Mouse (Mus musculus) forebrain, embryonic 11.5 days (tissue): ENCODE measurements around the gene Ppp5c. TPM values are rescaled to one million over a fixed set of nuclear protein-coding genes. Genes with fewer than 3 reads are reported as not detected.

Source experiments
- ATAC-seq: fragments of 200-750 bp; cut with Nextera tagmentation; replicated peaks from 2 replicates; pipeline ENCODE4 v1.8.0; 2017; ENCODE audit warnings: moderate TSS enrichment; ENCODE audit not compliant: low FRiP score
- DNase-seq: peaks from one replicate; pipeline ENCODE4 v3.0.0-alpha.2; 2017; ENCODE audit warnings: low spot score
- H3K27ac ChIP-seq: fragments of 300-500 bp; sonication (generic); 2 replicates; pipeline ENCODE4 v1.5.1; 2014; ENCODE audit warnings: low read depth, low read length
- H3K27me3 ChIP-seq: fragments of 300-500 bp; sonication (generic); 2 replicates; pipeline ENCODE4 v1.6.1; 2014; ENCODE audit warnings: mild to moderate bottlenecking, low read length, mixed read lengths; ENCODE audit not compliant: control insufficient read depth, insufficient read depth
- H3K36me3 ChIP-seq: fragments of 300-500 bp; sonication (generic); 2 replicates; pipeline ENCODE4 v1.6.1; 2014; ENCODE audit warnings: mild to moderate bottlenecking, low read length, moderate library complexity, mixed read lengths; ENCODE audit not compliant: control insufficient read depth, insufficient read depth
- H3K4me1 ChIP-seq: fragments of 300-500 bp; sonication (generic); replicated peaks from 2 replicates; pipeline ENCODE4 v1.6.1; 2014; ENCODE audit warnings: low read length, mixed read lengths; ENCODE audit not compliant: control insufficient read depth, insufficient read depth
- H3K4me2 ChIP-seq: fragments of 300-500 bp; sonication (generic); 2 replicates; pipeline ENCODE4 v1.6.1; 2014; ENCODE audit warnings: low read depth, mild to moderate bottlenecking, low read length, moderate library complexity, mixed read lengths; ENCODE audit not compliant: severe bottlenecking
- H3K4me3 ChIP-seq: fragments of 300-500 bp; sonication (generic); 2 replicates; pipeline ENCODE4 v1.5.1; 2014; ENCODE audit warnings: low read depth, low read length
- H3K9ac ChIP-seq: fragments of 300-500 bp; sonication (generic); 2 replicates; pipeline ENCODE4 v1.6.1; 2014; ENCODE audit warnings: low read length
- H3K9me3 ChIP-seq: fragments of 300-500 bp; sonication (generic); 2 replicates; pipeline ENCODE4 v1.6.1; 2016; ENCODE audit warnings: low read length, mixed read lengths; ENCODE audit not compliant: control insufficient read depth
- WGBS: fragments of 180-500 bp; shearing (Covaris S2); extraction: QIAGEN DNeasy Blood & Tissue Kit; methylation state at CpG from one replicate; pipeline ENCODE4 v1.1.7; 2014; 5-methylcytosine and 5-hydroxymethylcytosine counted together
- polyA plus RNA-seq: library from polyadenylated mRNA; unstranded; fragments of >200 nt; fragmentation: Nextera tagmentation; extraction: Ambion mirVana; gene quantifications from 2 replicates; pipeline ENCODE4 v1.2.1, GENCODE M21; 2014

Ppp5c gene
- polyA plus RNA-seq, 1 experiment from 2014 or later = 123 TPM

DNA sequence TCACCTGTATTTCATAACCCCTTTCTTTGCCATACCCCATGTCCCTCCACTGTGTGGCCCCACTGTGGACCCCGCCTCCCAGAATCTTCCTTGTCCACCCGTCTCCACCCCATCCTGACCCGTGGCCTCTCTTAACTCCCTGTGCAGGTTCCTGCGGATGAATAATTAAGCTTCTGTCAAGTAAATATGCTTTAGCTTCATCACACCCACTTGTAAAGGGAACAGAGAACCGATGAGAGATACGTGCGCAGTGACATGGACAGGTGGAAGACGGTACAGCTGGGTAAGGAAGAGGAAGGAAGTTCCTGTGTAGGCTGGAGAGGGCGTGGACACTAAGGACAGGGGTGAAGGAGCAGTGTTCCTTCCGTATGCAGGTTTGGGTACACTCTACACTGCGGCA, 35.1 kb upstream of the Ppp5c start:
- Histone ChIP-seq H3K36me3 (no peaks in the 10 kb centered on the region), H3K4me1 (peaks cover 19% of the 10 kb centered on the region; the same call in 1 of the 2 replicates), H3K27me3 (0 out of 2 replicates have a peak, but pooled peaks cover 2% of the 10 kb centered on the region), H3K9ac (peak overlapping the region; percentile 59), H3K4me3 (peak overlapping the region; percentile 34), H3K27ac (no peak overlapping the region), H3K4me2 (peak overlapping the region; percentile 68), H3K9me3 (no peaks in the 10 kb centered on the region)
- 18% methylated on average over 11 of the region's 11 CpGs for WGBS
- DNase-seq (no peak), ATAC-seq (peak; percentile 17)

DNA sequence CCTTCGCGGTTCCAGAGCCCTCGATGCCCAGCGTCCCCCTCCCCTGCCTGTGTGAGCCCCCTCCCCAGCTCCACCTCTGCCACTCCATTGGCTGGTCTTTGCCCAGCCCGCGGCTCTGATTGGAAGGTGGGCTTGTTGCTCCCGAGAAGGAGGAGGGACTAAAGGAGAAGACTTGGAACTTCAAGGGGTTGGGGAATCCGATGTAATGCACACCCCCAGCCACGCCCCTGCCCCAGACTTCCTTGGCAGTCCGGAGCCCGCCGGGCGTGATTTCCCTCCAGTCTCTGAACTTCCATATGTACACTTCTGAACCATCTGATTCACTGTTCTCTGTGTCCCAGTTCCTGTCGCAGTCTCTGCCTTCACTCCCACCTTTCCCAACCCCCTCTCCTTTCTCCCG, 34.7 kb upstream of the Ppp5c start, which contains the start of gene Hif3a:
TSS of gene Hif3a (minus strand) at position 39 of the 400 bp plus-strand sequence.
- H3K27me3 ChIP-seq = 0 out of 2 replicates have a peak, but pooled peaks cover 2% of the 10 kb centered on the region
- H3K4me2 ChIP-seq = peak within 1 kb of the TSS; percentile 68
- 1% methylated on average over 15 of the region's 15 CpGs for WGBS
- H3K27ac ChIP-seq = no peak within 1 kb of the TSS
- H3K9ac ChIP-seq = peak within 1 kb of the TSS; percentile 59
- no peaks in the 10 kb centered on the region for H3K36me3 ChIP-seq
- no peaks in the 10 kb centered on the region for H3K9me3 ChIP-seq
- H3K4me1 ChIP-seq = peaks cover 21% of the 10 kb centered on the region; the same call in 1 of the 2 replicates
- peak within 1 kb of the TSS; percentile 34 for H3K4me3 ChIP-seq
- peak; percentile 88 for ATAC-seq
- DNase-seq = peak; percentile 92

- Histone ChIP-seq H3K9ac (no peak overlapping the region), H3K4me2 (peak overlapping the region; percentile 2; the same call in 1 of the 2 replicates), H3K36me3 (no peaks in the 10 kb centered on the region), H3K27me3 (0 out of 2 replicates have a peak, but pooled peaks cover 2% of the 10 kb centered on the region), H3K4me1 (peaks cover 24% of the 10 kb centered on the region; the same call in 1 of the 2 replicates), H3K9me3 (no peaks in the 10 kb centered on the region), H3K4me3 (no peak overlapping the region), H3K27ac (0 out of 2 replicates have a peak overlapping the region, but pooled peaks have one; percentile 15)
- 79% methylated on average over 22 of the region's 22 CpGs for WGBS
- ATAC-seq (no peak), DNase-seq (no peak)
These were observed 33.3 kb upstream of the Ppp5c start for GRCm38 (mm10) chr7:17060782-17061605.

DNA sequence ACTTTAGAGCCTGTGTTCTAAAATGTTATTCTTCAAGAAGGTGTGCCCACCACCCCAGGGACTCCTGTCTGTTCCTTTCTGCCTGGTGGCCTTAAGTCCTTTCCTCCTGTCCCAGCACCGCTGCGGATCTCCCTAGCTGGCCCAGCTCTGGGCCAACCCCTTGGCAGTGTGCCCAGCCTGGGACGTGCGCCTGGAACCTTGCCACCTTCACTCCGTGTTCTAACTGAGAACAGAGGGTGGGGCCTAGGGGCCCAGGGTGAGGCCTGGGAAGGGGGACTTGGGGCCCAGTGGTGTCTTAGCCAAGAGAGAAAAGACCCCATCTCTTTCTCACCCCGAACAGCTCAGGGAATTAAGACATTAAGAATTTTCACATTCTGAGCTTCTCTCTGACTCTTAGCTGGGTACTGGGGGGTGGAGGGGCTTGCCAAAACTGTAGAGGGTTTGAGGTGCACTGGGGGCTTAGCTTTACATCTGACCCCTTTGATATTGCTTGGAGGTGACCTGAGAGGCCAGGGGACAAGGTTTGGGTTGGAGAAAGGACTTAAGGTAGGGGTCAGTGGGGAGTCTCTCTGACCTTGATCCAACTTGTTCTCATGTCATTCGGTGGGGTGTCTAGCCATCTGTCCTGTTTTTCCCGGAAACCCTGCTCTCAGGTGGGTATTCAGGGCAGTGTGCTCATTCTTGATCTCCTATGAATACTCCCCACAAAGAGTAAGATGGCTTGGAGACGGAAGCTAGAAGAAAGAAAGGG, 32.5 kb upstream of the Ppp5c start:
- ATAC-seq = 0 out of 2 replicates have a peak, but pooled peaks have one; percentile 25
- Histone ChIP-seq H3K4me3 (no peak overlapping the region), H3K9me3 (no peaks in the 10 kb centered on the region), H3K9ac (peak overlapping the region; percentile 5; the same call in 1 of the 2 replicates), H3K4me2 (peak overlapping the region; percentile 2; the same call in 1 of the 2 replicates), H3K4me1 (peaks cover 27% of the 10 kb centered on the region; the same call in 1 of the 2 replicates), H3K27me3 (0 out of 2 replicates have a peak, but pooled peaks cover 2% of the 10 kb centered on the region), H3K36me3 (no peaks in the 10 kb centered on the region), H3K27ac (0 out of 2 replicates have a peak overlapping the region, but pooled peaks have one; percentile 15)
- peak; percentile 78 for DNase-seq
- 65% methylated on average over 9 of the region's 9 CpGs for WGBS

DNA sequence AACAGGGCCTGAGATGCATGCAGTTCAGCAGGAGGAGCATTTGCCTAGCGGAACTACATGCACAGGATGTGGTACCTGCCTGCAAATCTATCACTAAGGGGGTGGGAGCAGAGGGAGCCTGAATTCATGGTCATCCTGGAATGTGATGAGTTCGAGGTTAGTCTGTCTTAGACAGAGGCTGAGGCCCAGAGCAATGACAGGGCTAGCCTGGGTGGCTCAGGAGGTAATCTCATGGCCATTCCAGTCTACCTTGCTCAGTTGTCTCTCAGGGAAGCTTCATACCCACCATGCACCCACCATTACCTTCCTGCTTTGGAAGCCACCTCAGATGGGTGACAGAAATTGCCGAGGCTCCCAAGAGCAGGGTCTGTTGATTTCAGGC, 31.7 kb upstream of the Ppp5c start:
- no peaks in the 10 kb centered on the region for H3K36me3 ChIP-seq
- DNase-seq = no peak
- no peak overlapping the region for H3K4me2 ChIP-seq
- H3K27me3 ChIP-seq = 0 out of 2 replicates have a peak, but pooled peaks cover 2% of the 10 kb centered on the region
- no peak overlapping the region for H3K9ac ChIP-seq
- no peak overlapping the region for H3K27ac ChIP-seq
- WGBS = 87% methylated on average over 3 of the region's 3 CpGs
- no peak overlapping the region for H3K4me3 ChIP-seq
- peaks cover 27% of the 10 kb centered on the region; the same call in 1 of the 2 replicates for H3K4me1 ChIP-seq
- ATAC-seq = no peak
- H3K9me3 ChIP-seq = no peaks in the 10 kb centered on the region

GRCm38 (mm10) chr7:17058816-17059462, 31.2 kb upstream of the Ppp5c start:
- H3K4me1 ChIP-seq = peaks cover 27% of the 10 kb centered on the region; the same call in 1 of the 2 replicates
- H3K4me2 ChIP-seq = no peak overlapping the region

DNA sequence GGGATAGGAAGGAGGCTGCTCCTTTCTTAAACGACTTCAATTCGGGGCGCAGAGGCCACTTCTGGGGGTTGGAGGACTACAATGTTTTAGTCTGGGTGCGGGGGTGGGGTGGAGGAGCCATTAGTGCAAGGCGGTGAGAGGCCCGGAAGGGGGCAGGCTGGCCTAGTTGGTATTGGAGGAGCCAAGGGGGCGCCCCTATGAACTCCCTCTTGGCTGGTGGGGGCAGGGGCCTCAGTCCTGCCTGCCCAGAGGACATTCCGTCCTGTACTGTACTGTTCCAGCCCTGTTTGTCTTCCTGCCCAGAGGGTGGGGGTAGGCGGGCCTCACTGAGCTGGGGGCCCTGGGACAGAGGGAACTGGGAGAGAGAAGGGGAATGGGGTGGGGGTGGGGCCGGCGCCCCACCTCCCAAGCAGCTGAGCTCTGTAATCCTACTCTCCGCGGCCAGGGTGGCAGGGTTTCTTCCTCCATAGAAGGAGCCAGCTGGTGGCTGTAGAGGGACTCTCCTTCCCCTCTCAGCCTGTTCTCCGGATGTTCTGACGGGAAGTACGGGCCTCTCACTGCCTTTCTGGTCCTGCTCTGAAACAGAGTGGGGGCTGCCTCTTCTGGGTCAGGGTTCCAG, 30.5 kb upstream of the Ppp5c start:
- H3K4me1 ChIP-seq = peaks cover 27% of the 10 kb centered on the region; the same call in 1 of the 2 replicates

More at GRCm38 (mm10) chr7:17058816-17059462, 31.2 kb upstream of the Ppp5c start:
- 0 out of 2 replicates have a peak, but pooled peaks cover 2% of the 10 kb centered on the region for H3K27me3 ChIP-seq
- no peaks in the 10 kb centered on the region for H3K9me3 ChIP-seq
- ATAC-seq = no peak
- no peak overlapping the region for H3K9ac ChIP-seq
- WGBS = 64% methylated on average over 8 of the region's 8 CpGs
- no peaks in the 10 kb centered on the region for H3K36me3 ChIP-seq
- DNase-seq = no peak
- H3K4me3 ChIP-seq = no peak overlapping the region
- H3K27ac ChIP-seq = peak overlapping the region; percentile 19

More for the DNA sequence above, 30.5 kb upstream of the Ppp5c start:
- Histone ChIP-seq H3K4me2 (peak overlapping the region; percentile 32; the same call in 1 of the 2 replicates), H3K27ac (peak overlapping the region; percentile 19), H3K9ac (peak overlapping the region; percentile 41), H3K36me3 (no peaks in the 10 kb centered on the region), H3K27me3 (0 out of 2 replicates have a peak, but pooled peaks cover under 1% of the 10 kb centered on the region), H3K9me3 (no peaks in the 10 kb centered on the region), H3K4me3 (no peak overlapping the region)
- DNase-seq = peak; percentile 80
- ATAC-seq = peak; percentile 50
- 6% methylated on average over 16 of the region's 16 CpGs for WGBS
